ENCODE assay signal across 23 mouse cellular contexts in the genomic region with DNA sequence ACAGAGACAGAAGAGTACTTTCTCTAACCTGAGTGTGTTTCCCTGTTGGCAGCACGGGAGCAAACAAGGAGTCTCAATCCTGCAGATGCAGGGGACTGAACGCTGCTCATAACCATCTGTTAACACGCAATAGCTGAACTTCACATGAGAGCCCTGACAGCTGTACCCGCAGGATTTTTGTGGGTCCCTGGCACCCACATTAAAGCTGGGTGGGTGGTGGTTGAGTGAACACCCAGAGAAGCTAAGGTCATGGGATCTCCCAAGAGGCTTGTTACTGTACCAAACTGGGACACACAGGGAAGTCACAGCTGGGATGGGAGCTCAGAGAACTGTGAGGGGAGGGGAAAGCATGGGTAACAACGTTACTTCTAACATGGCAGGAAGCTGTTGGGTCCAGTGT.
"Had no signal": no experiment of that assay in that cellular context is flagged by ENCODE, and none has a peak within 500 bp of the region (broad histone marks: within the 10 kb centered on the region; RNA-seq: fewer than 3 reads in every experiment).

No protein-coding gene starts in this region.

- H3K4me2 ChIP-seq: intestine, embryonic 15.5 days; kidney, embryonic 15.5 days; limb, embryonic 12.5 days; limb, embryonic 15.5 days; liver, embryonic 11.5 days; lung, embryonic 14.5 days; midbrain, embryonic 12.5 days; midbrain, embryonic 15.5 days; neural tube, embryonic 12.5 days; neural tube, embryonic 15.5 days had no signal

- H3K9me3 ChIP-seq: intestine, embryonic 15.5 days; kidney, embryonic 15.5 days; limb, embryonic 12.5 days; limb, embryonic 15.5 days; midbrain, embryonic 12.5 days; midbrain, embryonic 15.5 days; neural tube, embryonic 12.5 days; neural tube, embryonic 15.5 days had no signal

- H3K36me3 ChIP-seq: intestine, embryonic 15.5 days; kidney, embryonic 15.5 days; limb, embryonic 12.5 days; limb, embryonic 15.5 days; midbrain, embryonic 12.5 days; midbrain, embryonic 15.5 days; neural tube, embryonic 12.5 days; neural tube, embryonic 15.5 days had no signal

- H3K27me3 ChIP-seq: intestine, embryonic 15.5 days; kidney, embryonic 15.5 days; limb, embryonic 12.5 days; limb, embryonic 15.5 days; midbrain, embryonic 12.5 days; midbrain, embryonic 15.5 days; neural tube, embryonic 12.5 days; neural tube, embryonic 15.5 days had no signal

- H3K27ac ChIP-seq: intestine, embryonic 15.5 days; kidney, embryonic 15.5 days; left cerebral cortex, adult 2 months; limb, embryonic 12.5 days; limb, embryonic 15.5 days; liver, embryonic 14.5 days; macrophage; midbrain, embryonic 12.5 days; midbrain, embryonic 15.5 days; neural tube, embryonic 12.5 days; neural tube, embryonic 15.5 days had no signal

- H3K4me3 ChIP-seq: intestine, embryonic 15.5 days; kidney, embryonic 15.5 days; left cerebral cortex, adult 2 months; limb, embryonic 12.5 days; limb, embryonic 15.5 days; midbrain, embryonic 12.5 days; midbrain, embryonic 15.5 days; neural tube, embryonic 12.5 days; neural tube, embryonic 15.5 days had no signal

- H3K9ac ChIP-seq: intestine, embryonic 15.5 days; kidney, embryonic 15.5 days; limb, embryonic 12.5 days; limb, embryonic 15.5 days; liver, embryonic 14.5 days; liver, postnatal 0 days; lung, embryonic 14.5 days; midbrain, embryonic 12.5 days; midbrain, embryonic 15.5 days; neural tube, embryonic 12.5 days; neural tube, embryonic 15.5 days had no signal

- ATAC-seq: intestine, embryonic 15.5 days; liver, postnatal 0 days; lung, postnatal 0 days; midbrain, embryonic 15.5 days had no signal

- DNase-seq: kidney, adult 11 months; kidney, adult 8-10 months; kidney, postnatal 10 days; kidney, postnatal 36 days; layer of hippocampus, postnatal 36 days; left cerebral cortex, postnatal 4 days; liver, postnatal 0 days; lung, embryonic 14.5 days; right cerebral cortex, adult 18-20 months; right cerebral cortex, postnatal 25 days had no signal

- H3K4me1 ChIP-seq: intestine, embryonic 15.5 days; kidney, embryonic 15.5 days; limb, embryonic 12.5 days; limb, embryonic 15.5 days; midbrain, embryonic 12.5 days; midbrain, embryonic 15.5 days; neural tube, embryonic 12.5 days; neural tube, embryonic 15.5 days had no signal
